Mouse (Mus musculus) forebrain, embryonic 11.5 days (tissue): ENCODE measurements around the gene Bnc2. TPM values are rescaled to one million over a fixed set of nuclear protein-coding genes. Genes with fewer than 3 reads are reported as not detected.

Experiments
- ATAC-seq: fragments of 200-750 bp; cut with Nextera tagmentation; replicated peaks from 2 replicates; pipeline ENCODE4 v1.8.0; 2017; ENCODE audit warnings: moderate TSS enrichment; ENCODE audit not compliant: low FRiP score
- DNase-seq: peaks from one replicate; pipeline ENCODE4 v3.0.0-alpha.2; 2017; ENCODE audit warnings: low spot score
- H3K27ac ChIP-seq: fragments of 300-500 bp; sonication (generic); 2 replicates; pipeline ENCODE4 v1.5.1; 2014; ENCODE audit warnings: low read depth, low read length
- H3K27me3 ChIP-seq: fragments of 300-500 bp; sonication (generic); 2 replicates; pipeline ENCODE4 v1.6.1; 2014; ENCODE audit warnings: mild to moderate bottlenecking, low read length, mixed read lengths; ENCODE audit not compliant: control insufficient read depth, insufficient read depth
- H3K36me3 ChIP-seq: fragments of 300-500 bp; sonication (generic); 2 replicates; pipeline ENCODE4 v1.6.1; 2014; ENCODE audit warnings: mild to moderate bottlenecking, low read length, moderate library complexity, mixed read lengths; ENCODE audit not compliant: control insufficient read depth, insufficient read depth
- H3K4me1 ChIP-seq: fragments of 300-500 bp; sonication (generic); replicated peaks from 2 replicates; pipeline ENCODE4 v1.6.1; 2014; ENCODE audit warnings: low read length, mixed read lengths; ENCODE audit not compliant: control insufficient read depth, insufficient read depth
- H3K4me2 ChIP-seq: fragments of 300-500 bp; sonication (generic); 2 replicates; pipeline ENCODE4 v1.6.1; 2014; ENCODE audit warnings: low read depth, mild to moderate bottlenecking, low read length, moderate library complexity, mixed read lengths; ENCODE audit not compliant: severe bottlenecking
- H3K4me3 ChIP-seq: fragments of 300-500 bp; sonication (generic); 2 replicates; pipeline ENCODE4 v1.5.1; 2014; ENCODE audit warnings: low read depth, low read length
- H3K9ac ChIP-seq: fragments of 300-500 bp; sonication (generic); 2 replicates; pipeline ENCODE4 v1.6.1; 2014; ENCODE audit warnings: low read length
- H3K9me3 ChIP-seq: fragments of 300-500 bp; sonication (generic); 2 replicates; pipeline ENCODE4 v1.6.1; 2016; ENCODE audit warnings: low read length, mixed read lengths; ENCODE audit not compliant: control insufficient read depth
- WGBS: fragments of 180-500 bp; shearing (Covaris S2); extraction: QIAGEN DNeasy Blood & Tissue Kit; methylation state at CpG from one replicate; pipeline ENCODE4 v1.1.7; 2014; 5-methylcytosine and 5-hydroxymethylcytosine counted together
- polyA plus RNA-seq: library from polyadenylated mRNA; unstranded; fragments of >200 nt; fragmentation: Nextera tagmentation; extraction: Ambion mirVana; gene quantifications from 2 replicates; pipeline ENCODE4 v1.2.1, GENCODE M21; 2014

Bnc2 gene
- polyA plus RNA-seq, 1 experiment from 2014 or later, result 7.5 TPM

DNA sequence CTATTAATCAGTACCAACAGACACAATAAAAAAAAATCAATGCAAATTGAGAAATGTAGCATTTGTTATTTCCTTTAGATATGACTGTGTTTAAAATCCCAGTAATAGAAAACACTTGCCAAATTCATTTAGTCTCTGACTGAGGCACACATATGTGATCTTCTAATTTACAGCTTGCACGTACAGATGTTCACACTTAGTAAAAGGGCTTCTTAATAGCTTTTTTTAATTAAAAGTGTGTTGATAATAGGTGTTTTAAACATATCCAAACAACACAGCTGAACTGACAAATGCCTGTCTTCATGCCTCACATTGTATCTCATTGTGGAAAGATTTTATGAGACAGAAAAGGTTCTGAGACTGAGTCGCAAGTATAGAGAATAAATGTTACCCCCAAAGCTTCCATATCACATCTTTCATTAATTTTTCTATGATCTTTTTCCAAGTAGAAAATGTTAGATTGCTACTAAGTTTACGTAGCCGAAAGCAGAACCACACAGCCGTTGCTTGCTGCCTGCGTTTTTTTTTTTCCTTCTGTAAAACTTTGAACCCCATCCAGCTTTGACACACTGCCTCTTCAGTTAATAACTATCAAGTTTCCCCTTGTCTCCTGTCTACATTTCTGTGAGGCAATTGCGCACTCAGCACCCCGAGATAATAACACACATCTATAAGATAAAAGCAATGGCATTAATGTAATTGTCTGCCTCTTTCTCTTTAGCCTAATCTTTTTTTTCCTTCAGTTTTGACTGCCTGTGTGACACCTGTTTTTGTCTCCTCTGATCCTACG is 271.5 kb downstream of the Bnc2 start:
- no peak overlapping the region for H3K9ac ChIP-seq
- no peak overlapping the region for H3K4me2 ChIP-seq
- no peak overlapping the region for H3K4me3 ChIP-seq
- H3K9me3 ChIP-seq, result no peaks in the 10 kb centered on the region
- no peaks in the 10 kb centered on the region for H3K27me3 ChIP-seq
- no peak for ATAC-seq
- no peaks in the 10 kb centered on the region for H3K36me3 ChIP-seq
- no peak overlapping the region for H3K27ac ChIP-seq
- WGBS, result 63% methylated on average over 9 of the region's 9 CpGs
- DNase-seq, result no peak
- H3K4me1 ChIP-seq, result no peaks in the 10 kb centered on the region

DNA sequence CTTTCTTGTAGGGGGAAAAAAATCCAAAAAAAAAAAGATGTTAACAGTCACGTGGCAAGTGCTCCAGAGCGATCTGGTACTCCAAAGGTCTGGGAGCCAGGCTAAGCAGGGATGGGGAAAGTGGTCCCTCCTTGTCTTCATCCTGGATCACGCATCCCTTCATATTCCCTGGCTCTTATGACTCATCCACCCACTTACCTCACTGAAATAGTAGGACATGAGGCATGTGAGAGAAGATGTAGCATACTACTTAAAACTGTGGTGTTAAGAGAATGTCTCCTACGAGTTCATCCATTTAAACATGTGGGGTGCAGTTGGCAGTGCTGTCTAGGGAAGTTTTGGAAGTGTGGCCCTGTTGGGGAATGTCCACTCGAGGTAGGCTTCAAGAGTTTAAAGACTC is 286.1 kb downstream of the Bnc2 start:
- H3K9ac ChIP-seq, result no peak overlapping the region

DNA sequence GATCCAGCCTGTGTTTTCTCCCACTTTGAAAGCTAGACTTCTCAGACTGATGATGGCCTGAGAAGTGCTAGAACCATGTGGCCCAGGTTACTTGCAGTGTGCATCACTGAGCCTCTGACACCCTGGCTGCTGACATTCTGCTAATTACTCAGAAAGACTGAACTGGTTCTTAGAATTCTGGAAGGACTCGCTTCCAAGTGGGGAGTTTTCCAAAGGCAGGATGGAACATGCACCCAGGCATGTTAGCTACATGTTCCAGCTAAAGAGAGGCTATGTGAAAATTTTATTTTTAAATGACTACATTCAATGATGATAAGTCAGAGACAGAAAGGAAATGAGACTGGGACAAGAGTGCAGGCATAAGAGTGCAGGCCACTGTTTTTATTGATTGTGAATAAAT is 289.9 kb downstream of the Bnc2 start:
- Histone ChIP-seq H3K27me3 (no peaks in the 10 kb centered on the region), H3K4me3 (no peak overlapping the region), H3K4me2 (no peak overlapping the region), H3K9me3 (no peaks in the 10 kb centered on the region), H3K36me3 (no peaks in the 10 kb centered on the region), H3K27ac (no peak overlapping the region), H3K9ac (no peak overlapping the region), H3K4me1 (no peaks in the 10 kb centered on the region)
- DNase-seq, result no peak
- WGBS, result 93% methylated on average over 1 of the region's 1 CpGs
- ATAC-seq, result no peak

More for the DNA sequence above, 286.1 kb downstream of the Bnc2 start:
- no peak for ATAC-seq
- H3K36me3 ChIP-seq, result no peaks in the 10 kb centered on the region
- 94% methylated on average over 5 of the region's 5 CpGs for WGBS
- H3K4me1 ChIP-seq, result no peaks in the 10 kb centered on the region
- H3K9me3 ChIP-seq, result no peaks in the 10 kb centered on the region
- no peak overlapping the region for H3K4me2 ChIP-seq
- no peak for DNase-seq
- no peak overlapping the region for H3K4me3 ChIP-seq
- no peak overlapping the region for H3K27ac ChIP-seq
- H3K27me3 ChIP-seq, result no peaks in the 10 kb centered on the region

DNA sequence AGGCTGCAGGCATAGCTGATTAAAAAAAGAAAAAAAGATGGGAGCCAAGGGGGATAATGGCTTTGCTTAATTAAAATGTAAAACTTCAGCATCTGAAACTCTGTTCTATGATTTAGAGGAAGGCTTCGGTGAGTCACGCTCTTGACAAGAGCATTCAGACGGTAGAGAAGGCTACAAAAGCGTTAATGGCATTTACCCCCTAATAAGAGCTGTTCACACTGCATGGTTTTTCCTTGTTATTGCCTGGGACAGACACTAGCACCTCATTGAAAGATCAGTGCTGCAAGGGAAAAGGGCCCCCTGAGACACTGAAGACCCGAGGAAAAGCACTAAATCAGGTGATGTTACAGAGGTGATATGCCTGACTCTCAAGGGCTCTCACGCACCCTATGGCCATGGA is 295.8 kb downstream of the Bnc2 start:
- H3K27me3 ChIP-seq, result no peaks in the 10 kb centered on the region
- no peak overlapping the region for H3K27ac ChIP-seq
- WGBS, result 58% methylated on average over 6 of the region's 6 CpGs
- DNase-seq (no peak), ATAC-seq (no peak)
- H3K4me3 ChIP-seq, result no peak overlapping the region
- no peak overlapping the region for H3K9ac ChIP-seq
- H3K4me1 ChIP-seq, result peaks cover 3% of the 10 kb centered on the region; the same call in 1 of the 2 replicates
- H3K4me2 ChIP-seq, result no peak overlapping the region
- no peaks in the 10 kb centered on the region for H3K9me3 ChIP-seq
- H3K36me3 ChIP-seq, result no peaks in the 10 kb centered on the region

DNA sequence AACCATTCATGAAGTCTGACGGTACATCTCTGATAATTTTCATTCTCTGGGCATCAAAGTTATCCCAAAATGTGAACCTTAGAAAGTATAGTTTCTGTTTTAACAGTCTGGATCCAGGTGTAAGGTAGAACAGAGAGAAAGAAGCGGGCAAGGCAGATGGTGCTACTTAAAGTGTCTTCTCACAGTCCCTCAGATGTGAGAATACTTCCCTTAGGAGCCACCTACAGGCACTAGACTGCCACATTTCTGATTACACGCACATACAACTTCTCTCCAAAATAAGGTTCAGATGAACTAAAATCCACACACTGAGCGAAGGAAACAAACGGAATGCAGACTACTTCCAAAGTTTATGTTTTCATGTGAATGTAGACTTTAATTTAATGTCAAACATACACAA is 297.6 kb downstream of the Bnc2 start:
- Histone ChIP-seq H3K9ac (no peak overlapping the region), H3K4me3 (no peak overlapping the region), H3K4me1 (peaks cover 3% of the 10 kb centered on the region; the same call in 1 of the 2 replicates), H3K36me3 (no peaks in the 10 kb centered on the region), H3K4me2 (no peak overlapping the region), H3K27ac (no peak overlapping the region), H3K9me3 (no peaks in the 10 kb centered on the region), H3K27me3 (no peaks in the 10 kb centered on the region)
- DNase-seq, result no peak
- 85% methylated on average over 5 of the region's 5 CpGs for WGBS
- no peak for ATAC-seq

DNA sequence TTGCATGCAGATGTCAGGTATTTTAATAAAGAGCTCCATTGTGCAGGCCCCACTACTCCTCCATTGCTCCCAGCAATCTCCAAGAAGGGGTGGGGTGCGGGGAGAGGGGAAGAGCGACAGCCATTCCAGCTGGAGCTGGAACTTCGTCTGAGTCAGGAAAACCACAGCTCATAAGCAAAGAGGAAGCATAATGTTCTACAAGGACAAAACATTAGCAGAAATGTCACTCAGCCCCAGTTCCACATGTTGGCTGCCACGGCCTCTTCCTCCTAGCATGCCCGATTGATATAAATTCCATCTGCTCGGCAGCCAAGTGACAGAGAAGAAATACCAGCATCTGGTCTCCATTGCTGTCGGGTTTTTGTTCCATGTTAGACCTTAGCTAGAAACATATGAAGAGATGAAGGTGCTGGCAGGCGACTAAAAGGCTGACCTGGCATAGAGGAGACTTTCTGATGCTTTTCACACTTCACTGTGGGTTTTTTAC is 312.7 kb downstream of the Bnc2 start:
- Histone ChIP-seq H3K9ac (no peak overlapping the region), H3K4me2 (no peak overlapping the region), H3K27ac (no peak overlapping the region), H3K4me1 (peaks cover 2% of the 10 kb centered on the region; the same call in 1 of the 2 replicates), H3K36me3 (no peaks in the 10 kb centered on the region), H3K4me3 (no peak overlapping the region), H3K27me3 (no peaks in the 10 kb centered on the region), H3K9me3 (no peaks in the 10 kb centered on the region)
- 68% methylated on average over 8 of the region's 8 CpGs for WGBS
- ATAC-seq (no peak), DNase-seq (no peak)

DNA sequence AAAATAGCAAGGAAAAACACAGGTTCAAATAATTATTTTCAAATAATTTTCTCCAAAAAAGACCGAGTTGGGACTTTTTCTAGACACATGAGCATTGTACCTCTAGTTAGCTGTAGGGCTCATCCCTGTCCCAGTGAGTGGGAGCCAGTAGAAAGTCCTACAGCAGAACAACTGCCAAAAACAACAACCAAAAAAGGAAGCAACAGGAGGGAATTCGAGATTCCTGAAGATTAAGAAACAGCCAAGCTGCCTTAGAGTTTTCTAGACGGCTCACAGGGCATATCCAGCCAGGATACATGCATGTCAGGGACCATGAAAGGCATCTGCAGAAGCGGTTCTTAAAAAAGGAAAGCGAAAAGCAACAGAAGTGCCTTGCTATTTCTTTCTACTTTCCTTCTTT is 313.9 kb downstream of the Bnc2 start:
- Histone ChIP-seq H3K4me3 (no peak overlapping the region), H3K27me3 (no peaks in the 10 kb centered on the region), H3K4me2 (no peak overlapping the region), H3K27ac (no peak overlapping the region), H3K4me1 (peaks cover 6% of the 10 kb centered on the region; the same call in 1 of the 2 replicates), H3K9ac (no peak overlapping the region), H3K9me3 (no peaks in the 10 kb centered on the region), H3K36me3 (no peaks in the 10 kb centered on the region)
- no peak for ATAC-seq
- no peak for DNase-seq
- 69% methylated on average over 5 of the region's 5 CpGs for WGBS

DNA sequence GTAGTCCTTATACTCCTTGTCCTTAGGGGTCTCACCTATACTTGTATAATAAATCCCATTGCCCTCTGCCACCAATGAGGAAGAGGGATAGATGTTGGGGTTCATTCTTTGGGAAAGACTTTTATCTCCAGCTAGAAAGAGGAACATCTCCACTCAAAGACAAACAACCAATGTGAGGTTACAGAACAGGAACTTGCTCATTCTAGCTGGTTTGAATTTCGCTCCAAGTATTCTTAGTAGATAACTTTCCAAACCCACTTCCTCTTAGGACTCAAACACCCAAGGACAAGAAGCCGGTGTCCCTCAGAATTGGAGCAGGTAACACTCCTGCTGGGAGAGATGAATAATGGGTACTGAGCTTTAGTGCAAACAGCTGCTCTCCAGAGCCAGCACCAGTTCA is 315.1 kb downstream of the Bnc2 start:
- ATAC-seq, result no peak
- H3K4me1 ChIP-seq, result peaks cover 6% of the 10 kb centered on the region; the same call in 1 of the 2 replicates
- H3K27ac ChIP-seq, result no peak overlapping the region
- H3K36me3 ChIP-seq, result no peaks in the 10 kb centered on the region
- H3K9ac ChIP-seq, result no peak overlapping the region
- H3K9me3 ChIP-seq, result no peaks in the 10 kb centered on the region
- H3K4me2 ChIP-seq, result no peak overlapping the region
- no peak overlapping the region for H3K4me3 ChIP-seq
- 88% methylated on average over 2 of the region's 2 CpGs for WGBS
- DNase-seq, result no peak
- H3K27me3 ChIP-seq, result no peaks in the 10 kb centered on the region

DNA sequence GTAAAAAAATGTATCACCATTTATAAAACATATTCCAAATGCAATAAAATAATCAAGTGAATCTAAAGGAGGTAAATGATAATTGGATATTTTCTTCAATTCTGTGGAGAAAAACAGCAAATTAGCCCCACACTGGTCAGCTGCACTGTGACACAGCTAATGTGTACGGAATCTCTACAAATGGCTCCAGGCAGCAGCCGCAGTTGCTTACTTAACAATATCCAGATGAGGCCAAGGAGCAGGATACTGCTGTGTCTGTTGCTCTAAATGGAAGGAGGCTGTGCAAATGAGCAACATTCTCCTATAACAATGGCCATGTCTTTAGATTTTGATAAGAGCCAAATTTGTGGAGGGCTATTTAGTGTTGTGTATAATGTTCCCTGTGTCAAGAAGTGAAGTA is 316.9 kb downstream of the Bnc2 start:
- Histone ChIP-seq H3K4me3 (no peak overlapping the region), H3K9ac (no peak overlapping the region), H3K27ac (no peak overlapping the region), H3K36me3 (no peaks in the 10 kb centered on the region), H3K4me1 (peaks cover 6% of the 10 kb centered on the region; the same call in 1 of the 2 replicates), H3K27me3 (no peaks in the 10 kb centered on the region), H3K9me3 (no peaks in the 10 kb centered on the region), H3K4me2 (no peak overlapping the region)
- 47% methylated on average over 2 of the region's 2 CpGs for WGBS
- DNase-seq, result no peak
- ATAC-seq, result no peak
